Mouse (Mus musculus): Measurements from ENCODE around the gene Tubgcp3.
"Not testable (repeated sequence)": the region's sequence is repeated elsewhere in the genome, so short reads cannot be mapped to it uniquely, and the experiment has no call there.

Gene Tubgcp3

GRCm38 (mm10) chr8:12672056-12672881 lies at the start of gene Tubgcp3:
TSS of gene Tubgcp3 (minus strand) at chr8:12672248.
- DNase-seq (ENCODE audit: low spot score), result peak; percentile 67

GRCm38 (mm10) chr8:12719091-12719490 lies 47.0 kb upstream of the Tubgcp3 start:
- no peak for DNase-seq (ENCODE audit: low spot score)

GRCm38 (mm10) chr8:12715861-12716585 lies 44.0 kb upstream of the Tubgcp3 start:
- no peak for DNase-seq (ENCODE audit: low spot score)

GRCm38 (mm10) chr8:12711623-12712022 lies 39.6 kb upstream of the Tubgcp3 start:
- no peak for DNase-seq (ENCODE audit: low spot score)

- no peak for DNase-seq (ENCODE audit: low spot score)
Measured at GRCm38 (mm10) chr8:12703597-12703996, 31.5 kb upstream of the Tubgcp3 start.

- no peak for DNase-seq (ENCODE audit: low spot score)
Measured at GRCm38 (mm10) chr8:12702290-12702689, 30.2 kb upstream of the Tubgcp3 start.

- no peak for DNase-seq (ENCODE audit: low spot score)
Measured at GRCm38 (mm10) chr8:12698660-12699277, 26.7 kb upstream of the Tubgcp3 start.

GRCm38 (mm10) chr8:12688851-12689250 lies 16.8 kb upstream of the Tubgcp3 start:
- no peak for DNase-seq (ENCODE audit: low spot score)

GRCm38 (mm10) chr8:12677529-12677928 lies 5.5 kb upstream of the Tubgcp3 start:
- peak; percentile 62 for DNase-seq (ENCODE audit: low spot score)

- no peak for DNase-seq (ENCODE audit: low spot score)
Measured at GRCm38 (mm10) chr8:12671473-12672055, 484 bp downstream of the Tubgcp3 start.

GRCm38 (mm10) chr8:12670965-12671364 lies 1.1 kb downstream of the Tubgcp3 start:
- no peak for DNase-seq (ENCODE audit: low spot score)

GRCm38 (mm10) chr8:12668832-12669231 lies 3.2 kb downstream of the Tubgcp3 start:
- DNase-seq (ENCODE audit: low spot score), result no peak

GRCm38 (mm10) chr8:12666530-12666929 lies 5.5 kb downstream of the Tubgcp3 start:
- DNase-seq (ENCODE audit: low spot score), result not testable (repeated sequence)

GRCm38 (mm10) chr8:12663105-12663456 lies 9.0 kb downstream of the Tubgcp3 start:
- DNase-seq (ENCODE audit: low spot score), result no peak

- no peak for DNase-seq (ENCODE audit: low spot score)
Measured at GRCm38 (mm10) chr8:12662375-12663104, 9.5 kb downstream of the Tubgcp3 start.

- no peak for DNase-seq (ENCODE audit: low spot score)
Measured at GRCm38 (mm10) chr8:12657411-12657810, 14.6 kb downstream of the Tubgcp3 start.

GRCm38 (mm10) chr8:12651246-12651645 lies 20.8 kb downstream of the Tubgcp3 start:
- no peak for DNase-seq (ENCODE audit: low spot score)

- DNase-seq (ENCODE audit: low spot score), result no peak
Measured at GRCm38 (mm10) chr8:12650495-12650894, 21.6 kb downstream of the Tubgcp3 start.

- no peak for DNase-seq (ENCODE audit: low spot score)
Measured at GRCm38 (mm10) chr8:12648951-12649350, 23.1 kb downstream of the Tubgcp3 start.

- DNase-seq (ENCODE audit: low spot score), result no peak
Measured at GRCm38 (mm10) chr8:12646536-12646935, 25.5 kb downstream of the Tubgcp3 start.

GRCm38 (mm10) chr8:12644894-12645293 lies 27.2 kb downstream of the Tubgcp3 start:
- DNase-seq (ENCODE audit: low spot score), result no peak

- DNase-seq (ENCODE audit: low spot score), result no peak
Measured at GRCm38 (mm10) chr8:12644341-12644740, 27.7 kb downstream of the Tubgcp3 start.

Data from ovary, postnatal 10 days (tissue).